Mouse (Mus musculus): ENCODE results near the gene Gm20388.

Gm20388 gene

DNA sequence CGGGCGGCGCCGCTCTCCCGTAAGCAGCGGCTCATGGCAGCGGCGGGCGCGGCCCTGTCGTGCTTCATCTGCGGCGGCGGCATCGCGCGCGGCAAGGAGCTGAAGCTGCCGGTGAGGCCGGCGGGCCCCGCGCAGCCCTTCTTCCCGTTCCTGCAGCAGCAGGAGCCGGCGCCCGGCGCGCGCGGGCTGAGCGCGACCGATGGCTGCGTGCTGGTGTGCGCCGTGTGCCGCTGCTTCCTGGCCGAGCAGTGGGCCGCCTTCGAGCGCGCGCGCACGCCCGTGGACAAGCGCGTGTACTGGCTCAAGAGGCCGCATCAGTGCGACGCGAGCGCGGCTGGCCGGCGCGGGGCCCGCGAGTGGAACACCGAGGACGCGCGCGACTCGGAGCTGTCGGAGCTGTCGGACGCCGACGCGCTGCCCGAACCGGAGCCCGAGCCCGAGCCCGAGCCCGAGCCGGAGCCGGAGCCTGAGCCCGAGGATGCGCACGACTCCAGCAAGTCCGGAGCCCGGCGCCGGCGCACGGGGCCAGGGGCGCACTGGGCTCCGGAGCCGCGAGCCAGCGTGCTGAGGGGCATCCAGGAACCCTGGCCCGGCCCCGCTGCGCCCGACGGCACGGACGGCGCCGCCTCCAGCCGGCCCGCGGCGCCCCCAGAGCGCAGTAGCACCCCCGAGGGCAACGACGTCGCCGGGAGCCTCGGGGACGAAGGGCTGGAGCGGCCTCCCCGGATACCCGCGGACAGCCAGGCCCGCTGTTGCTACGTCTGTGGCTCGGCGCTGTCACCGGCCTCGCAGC lies 318.3 kb downstream of the Gm20388 start:
- no peak for DNase-seq (ENCODE audit: low read depth, low spot score)

GRCm38 (mm10) chr8:120229574-120229916 lies 318.9 kb downstream of the Gm20388 start:
- DNase-seq (ENCODE audit: low read depth, low spot score), result peak; percentile 57

- no peak for DNase-seq (ENCODE audit: low read depth, low spot score)
Observed at GRCm38 (mm10) chr8:120230081-120230480, 319.4 kb downstream of the Gm20388 start.

- no peak for DNase-seq (ENCODE audit: low read depth, low spot score)
Observed at GRCm38 (mm10) chr8:120230715-120231614, 320.3 kb downstream of the Gm20388 start.

DNA sequence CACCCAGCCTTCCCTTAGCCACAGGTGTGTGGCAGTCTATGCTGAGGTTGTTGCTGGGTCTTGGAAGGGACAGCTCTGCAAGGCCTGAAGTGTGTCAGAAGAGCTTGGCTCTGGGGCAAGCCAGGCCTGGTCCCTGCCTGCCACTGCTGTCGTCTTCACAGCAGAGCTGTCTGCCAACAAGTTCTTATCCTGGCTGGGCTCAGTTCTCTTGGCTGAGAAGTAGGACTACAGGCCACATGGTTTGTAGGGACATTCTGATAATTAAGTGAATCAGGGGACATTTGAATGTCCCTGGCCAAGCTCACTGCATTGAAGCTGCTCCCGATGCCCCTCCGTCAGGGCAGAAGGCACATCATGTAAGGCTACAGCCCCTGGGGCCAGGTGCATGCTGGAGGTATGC lies 321.2 kb downstream of the Gm20388 start:
- DNase-seq (ENCODE audit: low read depth, low spot score), result no peak

- no peak for DNase-seq (ENCODE audit: low read depth, low spot score)
Observed at GRCm38 (mm10) chr8:120232398-120232797, 321.8 kb downstream of the Gm20388 start.

- DNase-seq (ENCODE audit: low read depth, low spot score), result no peak
Observed at GRCm38 (mm10) chr8:120232913-120233312, 322.3 kb downstream of the Gm20388 start.

DNA sequence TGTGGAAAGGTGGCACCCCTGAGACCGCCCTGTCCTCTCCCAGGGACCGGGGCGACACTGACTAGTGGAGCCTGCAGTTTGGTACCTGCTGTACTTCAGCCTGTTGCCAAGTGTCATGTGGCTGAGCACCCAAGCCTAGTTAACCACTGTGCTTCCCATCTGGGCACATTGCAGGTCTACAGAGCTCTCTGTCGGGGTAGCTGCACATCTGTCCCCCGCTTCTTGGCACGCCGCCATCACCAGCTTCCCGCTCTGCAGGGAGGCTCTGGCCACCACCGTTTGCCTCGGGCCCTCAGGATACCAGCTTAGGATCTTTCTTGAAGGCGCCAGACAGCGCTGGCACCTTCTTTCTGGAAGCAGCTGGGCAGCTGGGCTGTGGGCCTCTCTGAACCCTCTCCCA lies 323.8 kb downstream of the Gm20388 start:
- DNase-seq (ENCODE audit: low read depth, low spot score), result no peak

DNA sequence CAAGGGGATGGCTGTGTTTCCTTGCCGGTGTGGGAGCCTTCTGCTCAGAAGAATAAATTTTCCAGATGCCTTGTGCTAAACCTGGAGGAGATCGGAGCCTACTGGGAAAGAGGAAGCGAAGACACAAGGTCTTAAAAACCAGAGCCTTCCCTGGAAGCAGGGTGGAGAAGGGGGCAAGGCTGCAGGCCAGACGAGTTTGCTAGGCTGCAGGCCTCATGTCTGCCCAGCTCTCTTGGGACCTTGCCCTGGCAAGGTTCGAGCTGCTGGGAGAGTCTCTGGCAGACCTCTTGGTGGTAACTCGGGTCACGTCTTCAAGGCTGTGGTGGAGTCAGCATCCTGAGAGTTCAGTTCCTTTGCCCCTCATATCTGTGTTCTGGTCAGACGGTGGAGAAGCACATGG lies 324.2 kb downstream of the Gm20388 start:
- no peak for DNase-seq (ENCODE audit: low read depth, low spot score)

GRCm38 (mm10) chr8:120243222-120243621 lies 332.6 kb downstream of the Gm20388 start:
- DNase-seq (ENCODE audit: low read depth, low spot score), result no peak

GRCm38 (mm10) chr8:120243916-120244451 lies 333.3 kb downstream of the Gm20388 start:
- DNase-seq (ENCODE audit: low read depth, low spot score), result no peak

GRCm38 (mm10) chr8:120244553-120244952 lies 333.9 kb downstream of the Gm20388 start:
- DNase-seq (ENCODE audit: low read depth, low spot score), result peak; percentile 76

GRCm38 (mm10) chr8:120247618-120248017 lies 337.0 kb downstream of the Gm20388 start:
- DNase-seq (ENCODE audit: low read depth, low spot score), result no peak

DNA sequence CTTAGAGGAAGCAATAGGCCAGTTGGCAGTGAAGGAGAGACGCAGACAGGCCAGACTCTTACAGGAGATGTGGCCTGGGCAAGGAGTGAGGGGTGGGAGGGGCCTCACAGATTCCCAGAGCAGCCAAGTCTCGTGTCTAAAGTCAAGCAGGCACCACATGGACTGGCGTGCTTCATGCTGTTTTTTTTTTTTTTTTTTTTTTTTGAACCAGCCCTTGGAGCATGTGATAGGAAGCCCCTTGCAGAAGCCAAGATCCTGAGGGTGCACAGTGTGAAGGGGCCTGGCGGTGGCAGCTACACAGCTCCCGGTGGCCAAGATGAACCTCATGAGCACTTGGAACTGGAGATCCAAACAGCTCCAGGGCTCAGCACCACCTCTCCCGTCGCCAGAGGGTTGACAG lies 337.4 kb downstream of the Gm20388 start:
- no peak for DNase-seq (ENCODE audit: low read depth, low spot score)

DNA sequence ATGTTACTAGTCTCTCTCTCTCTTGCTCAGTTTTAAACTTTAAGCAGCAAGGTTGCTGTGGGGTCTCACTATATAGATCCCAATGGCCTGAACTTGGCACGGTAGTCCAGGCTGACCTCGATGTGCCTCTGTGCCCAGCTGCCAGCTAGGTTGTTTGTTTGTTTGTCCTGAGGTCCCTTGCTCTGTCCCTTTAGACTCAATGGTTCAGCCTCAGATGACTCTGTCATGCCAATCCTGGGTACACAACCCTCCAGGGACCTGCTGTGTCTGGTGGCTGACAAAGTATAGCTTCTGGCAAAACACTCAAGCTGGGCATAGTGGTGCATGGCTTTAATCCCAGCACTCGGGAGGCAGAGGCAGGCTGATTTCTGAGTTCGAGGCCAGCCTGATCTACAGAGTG lies 337.8 kb downstream of the Gm20388 start:
- DNase-seq (ENCODE audit: low read depth, low spot score), result no peak

DNA sequence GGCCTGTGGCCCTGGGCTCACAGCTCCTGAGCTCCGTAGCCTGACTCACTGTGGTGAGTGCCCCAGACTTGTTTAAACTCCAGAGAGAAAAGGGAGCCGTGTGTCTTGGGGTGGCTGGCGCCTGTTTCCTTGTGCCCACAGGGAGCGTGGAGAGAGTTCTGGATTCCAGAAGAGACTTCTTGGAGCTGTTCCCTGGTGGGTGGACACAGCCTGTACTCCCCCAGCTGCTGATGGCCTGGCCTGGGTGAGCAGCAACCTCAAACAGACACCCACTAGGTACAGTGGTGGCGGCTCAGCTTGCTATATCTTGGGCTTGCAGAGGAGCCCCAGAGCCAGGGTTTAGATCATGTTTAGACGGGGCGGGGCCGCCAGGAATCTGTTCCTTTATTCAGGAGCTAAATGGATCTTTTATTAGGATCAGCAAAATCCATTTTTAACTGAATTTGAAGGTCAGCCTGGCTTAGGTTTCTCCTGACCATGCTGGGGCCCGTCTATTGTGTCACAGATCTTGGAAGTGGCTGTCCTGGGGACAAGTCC lies 339.2 kb downstream of the Gm20388 start:
- DNase-seq (ENCODE audit: low read depth, low spot score), result no peak

DNA sequence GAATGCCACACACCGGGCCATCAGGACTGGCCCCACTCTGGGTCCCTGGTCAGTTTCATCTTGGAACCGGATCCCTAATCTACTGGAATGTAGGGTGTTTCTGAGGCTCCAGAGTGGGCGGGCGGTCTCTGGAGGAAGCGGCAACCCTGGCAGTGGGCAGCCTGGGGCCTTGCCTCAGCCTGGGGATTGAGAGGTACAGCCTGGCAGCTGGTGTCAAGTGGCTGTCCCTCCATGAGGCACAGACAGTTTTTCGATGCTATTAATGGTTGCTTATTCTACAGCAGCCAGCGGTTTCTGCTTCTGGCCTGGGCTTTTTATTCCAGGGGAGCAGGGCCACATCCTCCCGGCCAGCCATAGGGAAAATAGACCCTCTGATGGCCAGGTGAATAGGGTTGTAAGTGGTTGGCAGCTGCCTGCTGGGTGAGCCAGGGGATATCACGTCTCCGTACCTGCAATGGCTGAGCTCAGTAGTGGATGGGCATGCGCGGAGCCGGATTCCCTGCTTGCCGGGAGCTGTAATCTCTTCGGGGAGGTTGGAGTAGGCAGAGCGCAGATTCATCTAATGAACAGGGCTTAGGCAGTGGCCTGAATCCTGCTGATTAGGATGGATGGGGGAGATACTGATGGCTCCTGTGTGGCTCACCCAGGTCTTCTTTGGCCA lies 340.2 kb downstream of the Gm20388 start:
- no peak for DNase-seq (ENCODE audit: low read depth, low spot score)

DNA sequence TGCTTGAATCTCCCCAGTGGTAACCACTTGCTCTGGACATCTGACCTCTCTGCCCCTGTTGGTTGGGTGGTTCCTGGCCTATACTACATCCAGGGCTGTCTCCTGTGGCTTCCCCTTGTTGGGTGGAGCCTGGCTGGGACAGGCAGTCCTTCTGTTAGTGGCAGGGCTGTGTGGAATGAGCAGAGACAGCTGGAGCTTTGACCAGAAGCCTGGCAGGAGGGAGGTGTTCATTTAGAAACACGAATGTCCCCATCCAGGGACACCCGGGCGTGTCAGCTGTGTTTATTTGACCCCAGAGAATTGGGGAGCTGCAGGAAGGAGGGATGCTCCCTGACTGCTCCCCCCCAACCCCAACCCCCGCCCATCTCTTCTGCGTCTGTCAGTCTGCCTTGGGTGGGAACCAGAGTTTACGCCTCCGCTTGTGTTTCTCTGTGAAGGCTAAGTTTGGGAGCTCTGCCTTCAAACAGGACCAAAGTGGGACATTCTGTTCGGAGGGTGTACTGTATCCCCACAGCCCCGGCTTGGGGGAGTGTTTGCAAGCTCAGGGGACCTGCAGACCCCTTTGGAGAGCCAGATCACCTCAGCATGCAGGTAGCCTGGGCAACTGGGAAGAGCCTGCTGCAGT lies 340.9 kb downstream of the Gm20388 start:
- no peak for DNase-seq (ENCODE audit: low read depth, low spot score)

GRCm38 (mm10) chr8:120253626-120254025 lies 343.0 kb downstream of the Gm20388 start:
- no peak for DNase-seq (ENCODE audit: low read depth, low spot score)

DNA sequence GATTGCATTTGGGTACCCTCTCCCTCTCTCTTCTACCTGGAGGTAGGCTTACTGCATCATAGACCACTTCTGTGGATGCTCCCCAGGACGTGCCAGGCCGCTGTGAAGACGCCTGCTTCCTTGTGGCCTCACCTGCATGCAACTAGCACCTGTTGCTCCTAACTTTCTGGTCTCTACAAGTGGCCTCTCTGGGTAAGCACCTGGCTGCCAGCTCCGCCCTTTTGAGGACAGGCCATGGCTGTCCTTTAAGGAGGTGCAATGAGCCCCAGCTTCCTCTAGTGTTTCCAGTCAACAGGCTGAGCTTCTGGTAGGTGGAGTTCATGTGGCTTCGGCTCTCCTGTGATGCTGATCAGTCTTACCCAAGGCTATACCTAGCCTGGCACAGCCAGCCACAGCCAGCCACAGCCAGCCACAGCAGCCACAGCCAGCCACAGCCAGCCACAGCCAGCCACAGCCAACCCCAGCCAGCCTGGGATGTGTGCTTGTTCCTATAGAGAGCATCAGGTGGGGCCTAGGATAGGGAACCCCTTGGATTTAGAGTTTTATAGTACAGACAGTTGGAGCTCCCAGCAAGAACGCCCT lies 344.9 kb downstream of the Gm20388 start:
- peak; percentile 64 for DNase-seq (ENCODE audit: low read depth, low spot score)

DNA sequence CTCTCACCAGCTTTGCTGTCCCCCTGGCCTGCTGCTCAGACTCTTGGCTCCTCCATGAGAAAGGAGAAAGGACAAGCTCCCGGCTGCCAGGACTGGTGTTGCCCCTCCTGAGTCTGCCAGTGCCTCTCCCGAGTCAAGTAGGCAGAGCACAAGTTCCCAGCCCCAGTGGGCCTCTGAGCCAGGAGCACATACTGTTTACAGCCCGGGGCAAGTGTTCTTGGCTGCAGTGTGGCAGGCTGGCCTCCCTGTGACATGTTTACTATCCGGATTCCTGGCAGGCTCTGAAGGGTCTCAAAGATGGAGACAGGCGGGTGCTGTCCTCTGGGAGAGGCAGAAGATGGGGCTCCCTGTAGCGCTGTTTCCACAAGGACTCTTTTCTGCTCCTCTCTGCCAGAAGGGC lies 346.3 kb downstream of the Gm20388 start:
- no peak for DNase-seq (ENCODE audit: low read depth, low spot score)

All from ES-CJ7 (cell line).